Mouse (Mus musculus) right cerebral cortex, postnatal 25 days (tissue): ENCODE data around the gene Hs2st1.

Experiments
- DNase-seq: peaks from one replicate; pipeline ENCODE4 v3.0.0; 2022

Gene Hs2st1

DNA sequence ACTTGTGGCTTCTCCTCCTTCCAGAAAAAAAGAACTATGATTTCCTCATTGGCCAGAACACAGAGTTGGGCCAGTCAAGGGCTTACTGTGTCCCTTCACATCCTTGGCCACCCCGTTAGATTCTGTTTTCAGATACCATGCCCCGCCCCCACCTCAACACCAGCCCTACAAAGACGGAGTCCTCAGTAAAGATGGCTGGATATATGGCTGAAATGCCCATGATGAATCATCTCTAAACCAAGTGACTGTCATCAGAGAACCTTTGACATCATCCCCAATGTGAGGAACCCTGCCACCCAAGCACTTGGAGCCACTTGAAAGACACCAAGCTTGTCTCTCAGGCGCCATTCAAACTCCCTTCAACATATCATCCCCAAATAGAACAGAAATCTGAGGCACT, 190.2 kb downstream of the Hs2st1 start:
- DNase-seq, result no peak
